Mouse (Mus musculus) G1E (cell line): ENCODE data around the gene Pde4d. TPM values are rescaled to one million over a fixed set of nuclear protein-coding genes. Genes with fewer than 3 reads are reported as not detected.

ENCODE experiments used
- ATAC-seq: 2 replicates; pipeline ENCODE4 v1.8.0; 2016; ENCODE audit warnings: mild to moderate bottlenecking; ENCODE audit not compliant: insufficient number of reproducible peaks, poor library complexity, low FRiP score, severe bottlenecking; ENCODE audit errors: extremely low read depth
- DNase-seq: peaks from one replicate; pipeline ENCODE4 v3.0.0; 2012; ENCODE audit warnings: low spot score
- H3K27me3 ChIP-seq: 2 replicates; pipeline ENCODE4 v1.6.1; 2012; ENCODE audit warnings: mild to moderate bottlenecking, low read length, inconsistent platforms; ENCODE audit not compliant: insufficient read depth
- H3K36me3 ChIP-seq: replicated peaks from 2 replicates; pipeline ENCODE3; 2012; ENCODE audit warnings: mild to moderate bottlenecking, inconsistent platforms
- H3K4me1 ChIP-seq: 2 replicates; pipeline ENCODE4 v1.6.1; 2012; ENCODE audit warnings: low read depth, low read length, inconsistent platforms, mixed read lengths; ENCODE audit not compliant: insufficient read depth
- H3K4me3 ChIP-seq: 2 replicates; pipeline ENCODE4 v1.5.1; 2012; ENCODE audit warnings: low read depth, mild to moderate bottlenecking, inconsistent platforms, low read length, moderate library complexity, mixed read lengths
- H3K9me3 ChIP-seq: replicated peaks from 2 replicates; pipeline ENCODE4 v1.6.1; 2012; ENCODE audit warnings: inconsistent platforms
- CTCF ChIP-seq: IDR thresholded peaks from 2 replicates; pipeline ENCODE4 v1.5.1; 2012; ENCODE audit warnings: low read depth, low read length, inconsistent platforms, mixed read lengths
- GATA1 ChIP-seq: IDR thresholded peaks from 2 replicates; pipeline ENCODE4 v1.6.1; 2012; ENCODE audit warnings: borderline replicate concordance, low read length, inconsistent platforms, mixed read lengths
- GATA2 ChIP-seq: IDR thresholded peaks from 2 replicates; pipeline ENCODE4 v1.6.1; 2012; ENCODE audit warnings: low read depth, low read length, inconsistent platforms, borderline replicate concordance
- POLR2AphosphoS5 ChIP-seq: IDR thresholded peaks from 2 replicates; pipeline ENCODE4 v1.6.1; 2012; ENCODE audit warnings: low read depth, low read length, inconsistent platforms; ENCODE audit not compliant: insufficient replicate concordance
- TAL1 ChIP-seq: conservative IDR thresholded peaks from 2 replicates; pipeline ENCODE4 v1.6.1; 2012; ENCODE audit warnings: low read depth, low read length, inconsistent platforms, mixed read lengths
- polyA plus RNA-seq: library from polyadenylated mRNA; stranded (reverse); fragments of >175 nt; gene quantifications from 2 replicates; pipeline ENCODE4 v1.2.3, GENCODE M21; 2012
- total RNA-seq, 2 experiments: library from RNA; stranded (forward) in 1 of 2; stranded (reverse) in 1 of 2; fragments of 200-1000 nt in 1 of 2; fragments of >200 nt in 1 of 2; fragmentation: Nextera tagmentation in 1 of 2; gene quantifications; 2 replicates each; pipeline ENCODE4 v1.2.3; 2014 to 2017

Gene Pde4d
- total and polyA plus RNA-seq, 3 experiments: 8.2 to 124 (median 22.6) TPM

DNA sequence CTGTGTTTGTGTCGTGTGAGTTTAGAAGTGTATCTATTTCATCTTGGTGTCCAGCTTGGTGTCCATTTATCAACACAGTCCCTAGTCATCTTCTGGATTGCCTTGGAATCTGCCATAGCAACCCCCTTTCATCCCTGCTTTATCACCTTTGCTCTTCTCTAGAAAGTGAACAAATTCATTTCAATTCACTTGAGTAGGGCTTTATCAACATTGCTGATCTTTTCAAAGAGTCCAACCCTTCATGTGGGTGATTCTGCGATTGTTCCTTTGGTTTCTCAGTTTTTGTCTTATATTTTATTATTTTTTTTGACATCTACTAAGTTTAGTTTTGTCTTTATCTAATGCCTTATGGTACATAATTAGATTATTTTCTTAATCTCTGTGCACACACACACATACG lies 1385.2 kb downstream of the Pde4d start:
- TF ChIP-seq CTCF (no peak), TAL1 (no peak), GATA1 (no peak), GATA2 (no peak), POLR2AphosphoS5 (no peak)
- H3K4me3 ChIP-seq: no peak overlapping the region
- peaks cover 40% of the 10 kb centered on the region for H3K36me3 ChIP-seq
- H3K9me3 ChIP-seq: no peaks in the 10 kb centered on the region
- no peak for DNase-seq
- no peaks in the 10 kb centered on the region for H3K27me3 ChIP-seq
- peaks cover 12% of the 10 kb centered on the region; the same call in 1 of the 2 replicates for H3K4me1 ChIP-seq
- no peak for ATAC-seq

DNA sequence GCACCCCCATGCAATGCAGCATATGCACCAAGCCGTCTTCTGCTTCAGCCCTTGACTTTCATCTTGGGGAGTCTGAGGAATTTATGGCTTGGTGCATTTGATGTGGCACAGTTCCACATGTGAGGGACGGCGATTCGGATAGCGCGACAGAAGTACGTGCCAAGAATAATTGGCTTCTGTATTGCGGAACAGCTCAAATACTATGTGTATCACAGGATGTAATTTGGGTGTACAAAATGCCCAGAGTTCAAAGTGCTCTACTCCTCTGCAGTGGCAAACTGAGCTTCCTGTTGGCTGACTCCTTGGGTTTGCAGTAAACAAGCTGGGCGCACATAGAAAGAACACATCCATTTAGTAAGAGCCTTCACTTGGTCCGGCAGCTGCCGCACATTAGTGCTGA lies 1387.7 kb downstream of the Pde4d start:
- ATAC-seq: no peak
- no peaks in the 10 kb centered on the region for H3K27me3 ChIP-seq
- no peak overlapping the region for H3K4me3 ChIP-seq
- no peaks in the 10 kb centered on the region for H3K9me3 ChIP-seq
- no peak for TF ChIP-seq CTCF
- peaks cover 39% of the 10 kb centered on the region for H3K36me3 ChIP-seq
- DNase-seq: no peak
- H3K4me1 ChIP-seq: peaks cover 8% of the 10 kb centered on the region

- H3K9me3 ChIP-seq: no peaks in the 10 kb centered on the region
- no peaks in the 10 kb centered on the region for H3K27me3 ChIP-seq
- ATAC-seq (no peak), DNase-seq (no peak)
- peaks cover 8% of the 10 kb centered on the region for H3K4me1 ChIP-seq
- no peak for TF ChIP-seq TAL1
- no peak for TF ChIP-seq GATA1
- no peak for TF ChIP-seq POLR2AphosphoS5
- no peak for TF ChIP-seq GATA2
- TF ChIP-seq CTCF: no peak
- H3K36me3 ChIP-seq: peaks cover 40% of the 10 kb centered on the region
- no peak overlapping the region for H3K4me3 ChIP-seq
Measured at GRCm38 (mm10) chr13:109837921-109838320, 1388.2 kb downstream of the Pde4d start.

DNA sequence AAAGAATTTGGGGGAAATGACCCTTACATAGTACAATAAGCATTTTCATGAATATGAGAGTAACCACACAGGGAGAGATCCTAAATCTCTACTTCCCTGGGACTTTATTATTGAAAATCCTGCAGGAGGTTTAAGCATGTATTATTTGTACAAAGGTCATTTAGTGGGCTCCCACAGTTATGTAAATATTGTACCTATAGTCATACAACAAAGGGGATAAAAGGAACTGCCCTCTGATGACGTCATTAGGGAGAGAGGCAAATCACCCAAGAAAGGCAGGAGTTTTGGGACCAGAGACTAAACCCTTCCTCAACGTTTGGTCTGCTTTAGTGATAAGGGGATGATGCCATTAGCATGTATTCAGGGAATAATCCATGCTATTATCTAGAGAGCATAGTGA lies 1390.5 kb downstream of the Pde4d start:
- Histone ChIP-seq H3K27me3 (no peaks in the 10 kb centered on the region), H3K9me3 (no peaks in the 10 kb centered on the region), H3K36me3 (peaks cover 46% of the 10 kb centered on the region), H3K4me3 (no peak overlapping the region), H3K4me1 (peaks cover 2% of the 10 kb centered on the region)
- TF ChIP-seq POLR2AphosphoS5 (no peak), GATA2 (no peak), GATA1 (no peak), TAL1 (no peak), CTCF (no peak)
- DNase-seq (no peak), ATAC-seq (no peak)

DNA sequence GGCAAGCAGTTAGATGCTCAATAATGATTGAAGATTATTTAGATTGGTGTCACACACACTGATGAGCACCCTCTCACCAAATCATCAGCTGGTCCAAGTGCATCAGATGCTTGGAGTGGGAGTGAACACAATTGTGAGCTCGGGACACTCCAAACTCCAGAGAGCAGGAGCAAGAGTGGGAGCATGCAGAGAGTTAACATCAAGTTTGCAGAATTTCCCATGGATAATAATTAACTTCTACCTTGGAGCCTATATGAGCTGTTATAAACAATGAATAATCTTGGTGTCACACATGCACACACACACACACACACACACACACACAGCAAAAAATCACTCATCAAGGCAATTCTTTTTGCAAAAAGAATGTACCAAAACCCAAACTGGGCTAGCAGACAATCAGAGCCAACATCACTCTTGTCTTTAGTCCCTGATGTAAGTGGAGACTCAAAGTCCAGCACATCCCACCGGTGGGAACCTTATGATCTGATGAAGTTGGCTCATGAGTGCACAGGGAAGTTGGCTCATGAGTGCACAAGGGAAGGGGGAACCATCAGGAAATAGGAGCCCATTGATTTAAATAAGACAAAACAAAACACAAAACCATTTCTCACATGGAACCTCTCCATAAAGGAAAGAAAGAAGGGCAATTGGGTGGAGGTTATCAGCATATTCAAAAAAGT lies 1391.5 kb downstream of the Pde4d start:
- Histone ChIP-seq H3K4me3 (no peak overlapping the region), H3K27me3 (no peaks in the 10 kb centered on the region), H3K4me1 (peaks cover 2% of the 10 kb centered on the region), H3K36me3 (peaks cover 46% of the 10 kb centered on the region), H3K9me3 (no peaks in the 10 kb centered on the region)
- TF ChIP-seq POLR2AphosphoS5 (no peak), GATA2 (no peak), CTCF (no peak), GATA1 (no peak), TAL1 (no peak)
- ATAC-seq (no peak), DNase-seq (no peak)

DNA sequence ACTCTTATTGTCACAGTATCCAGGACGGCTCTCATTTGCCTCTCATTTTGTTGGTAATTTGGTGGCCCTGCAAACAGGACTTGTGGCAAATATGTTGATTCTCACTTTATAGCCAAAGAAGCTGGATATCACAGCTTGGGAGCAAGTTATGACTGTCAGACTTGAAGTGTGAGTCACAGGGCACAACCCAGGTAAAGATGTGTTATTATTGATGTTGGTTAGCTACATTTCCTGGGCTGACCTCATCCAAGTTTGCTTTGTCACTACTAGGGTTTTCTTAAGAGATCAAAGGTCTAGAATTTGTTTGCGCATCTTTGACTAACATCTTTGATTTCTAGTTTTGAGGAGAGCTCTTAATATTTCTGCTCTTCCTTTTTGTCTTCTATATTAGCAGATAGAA lies 1393.2 kb downstream of the Pde4d start:
- no peaks in the 10 kb centered on the region for H3K27me3 ChIP-seq
- ATAC-seq (no peak), DNase-seq (no peak)
- no peaks in the 10 kb centered on the region; the same call in 1 of the 2 replicates for H3K4me1 ChIP-seq
- no peaks in the 10 kb centered on the region for H3K9me3 ChIP-seq
- peaks cover 47% of the 10 kb centered on the region for H3K36me3 ChIP-seq
- no peak overlapping the region for H3K4me3 ChIP-seq
- TF ChIP-seq TAL1 (no peak), GATA2 (no peak), CTCF (no peak), GATA1 (no peak), POLR2AphosphoS5 (no peak)

DNA sequence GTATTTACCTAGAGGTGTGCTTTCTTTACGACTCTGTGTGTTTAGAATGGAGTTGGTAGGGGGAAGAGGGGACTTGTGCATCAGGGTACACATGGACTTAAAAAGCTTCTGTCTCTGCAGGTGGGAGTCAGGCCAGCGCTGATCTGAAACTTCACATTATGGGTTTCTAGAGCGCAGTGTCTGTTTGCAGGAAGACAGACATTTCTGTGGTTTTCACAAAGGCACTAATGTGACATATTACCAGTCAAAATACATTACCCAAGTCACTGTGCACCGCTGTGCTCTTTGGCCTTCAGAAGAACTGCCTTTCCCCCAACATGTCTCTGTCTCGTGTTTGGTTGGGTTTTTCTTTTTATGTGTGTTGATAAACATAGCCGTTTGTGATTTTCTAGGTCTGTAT lies 1395.1 kb downstream of the Pde4d start:
- TF ChIP-seq GATA2 (no peak), GATA1 (no peak), TAL1 (no peak), CTCF (no peak), POLR2AphosphoS5 (no peak)
- ATAC-seq (no peak), DNase-seq (no peak)
- Histone ChIP-seq H3K4me3 (no peak overlapping the region), H3K9me3 (no peaks in the 10 kb centered on the region), H3K4me1 (no peaks in the 10 kb centered on the region; the same call in 1 of the 2 replicates), H3K36me3 (peaks cover 41% of the 10 kb centered on the region), H3K27me3 (no peaks in the 10 kb centered on the region)
